Comparison of ENCODE assay signal across 21 mouse cellular contexts in genomic region chr14:74255000-74255399, GRCm38 (mm10).
"Had no signal": no experiment of that assay in that cellular context is flagged by ENCODE, and none has a peak within 500 bp of the region (broad histone marks: within the 10 kb centered on the region; RNA-seq: fewer than 3 reads in every experiment).

No protein-coding gene starts in this region.

- ATAC-seq: hindbrain, embryonic 16.5 days; hindbrain, postnatal 0 days; inflammation-experienced regulatory T-cells, adult 6 months; intestine, embryonic 15.5 days; intestine, embryonic 16.5 days; intestine, postnatal 0 days had no signal

- DNase-seq: heart, postnatal 10 days; heart, postnatal 14 days; heart, postnatal 36 days; heart, postnatal 4 days; kidney, adult 11 months; kidney, adult 18-20 months; kidney, adult 2 months; kidney, adult 8-10 months; kidney, adult 9 months; kidney, postnatal 10 days; kidney, postnatal 14 days; kidney, postnatal 36 days; kidney, postnatal 4 days; layer of hippocampus, adult 9-11 months; layer of hippocampus, postnatal 36 days had no signal
